Mouse (Mus musculus): ENCODE results near the gene Ercc5.

DNA sequence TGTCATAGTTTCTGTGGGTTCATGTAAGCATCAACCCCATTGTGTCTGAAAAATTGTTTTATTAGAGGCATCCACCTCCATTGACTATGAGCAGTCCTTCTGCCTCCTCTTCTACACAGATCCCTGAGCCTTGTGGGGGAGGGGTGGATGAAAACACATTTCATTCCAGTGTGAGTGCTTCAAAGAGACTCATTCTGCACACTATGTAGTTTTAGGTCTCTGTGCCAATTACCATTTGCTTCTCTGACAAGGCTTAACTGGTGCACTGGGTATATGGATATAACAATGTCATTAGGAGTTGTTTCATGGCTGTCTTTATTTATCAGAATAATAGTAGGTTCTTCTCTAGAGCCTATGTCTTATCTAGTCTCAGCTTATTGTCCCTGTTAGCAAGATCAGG, 38.9 kb downstream of the Ercc5 start:
- TF ChIP-seq POLR2A (IDR thresholded peaks at IDR 0.05; ENCODE audit: low read depth, low read length): no peak
- TF ChIP-seq CTCF (IDR thresholded peaks at IDR 0.05; ENCODE audit: extremely low read depth, insufficient read depth, insufficient read length, insufficient replicate concordance): no peak

All from spleen, adult 2 months (tissue).